Mouse (Mus musculus): ENCODE measurements around the gene Lce1a1.
A peak's percentile ranks its signal among the peaks of the same experiment; 100 is the strongest.

The Lce1a1 gene

DNA sequence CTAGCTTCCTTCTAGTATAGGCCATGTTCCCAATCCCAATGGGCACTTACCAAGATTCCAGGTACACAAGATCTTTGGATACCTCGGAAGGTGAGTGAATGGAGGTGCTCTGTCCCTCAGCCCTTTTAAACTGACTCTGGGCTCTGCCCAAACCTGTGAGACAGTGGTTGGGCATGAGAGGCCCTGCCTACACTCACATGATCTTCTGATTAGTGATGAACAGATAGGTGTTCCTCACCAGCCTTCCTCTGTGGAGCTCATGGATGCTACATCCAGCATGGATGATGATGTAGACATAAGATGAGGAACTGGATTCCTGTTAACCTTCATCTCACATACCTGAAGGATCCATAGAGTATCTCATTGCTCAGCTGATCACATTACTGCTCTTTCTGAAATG, at the start of gene Lce1a1:
Gene Lce1a1 (minus strand): TSS at position 101 of the 400 bp plus-strand sequence.
- no peak for DNase-seq (ENCODE audit: low spot score)

DNA sequence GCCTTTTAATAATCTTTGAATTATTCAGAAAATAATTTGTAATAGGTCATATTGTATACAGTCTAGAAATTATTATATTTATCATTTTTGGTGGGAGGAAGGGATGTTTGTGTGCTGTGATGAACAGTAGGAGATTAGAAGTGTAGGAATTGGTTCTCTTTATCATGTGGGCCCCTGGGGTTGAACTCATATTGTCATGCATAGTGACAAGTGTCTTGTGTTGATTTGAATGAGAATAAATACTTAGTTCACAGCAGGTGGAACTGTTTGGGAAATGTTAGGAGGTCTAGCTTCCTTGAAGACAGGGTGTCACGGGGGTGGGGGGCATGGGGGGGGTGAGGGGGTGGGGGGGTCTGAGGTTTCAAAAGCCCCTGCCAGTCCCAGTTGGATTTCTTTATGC, 46.5 kb upstream of the Lce1a1 start:
- DNase-seq (ENCODE audit: low spot score), result no peak

- no peak for DNase-seq (ENCODE audit: low spot score)
Observed at GRCm38 (mm10) chr3:92691688-92692087, 43.6 kb upstream of the Lce1a1 start.

GRCm38 (mm10) chr3:92689154-92689553, 41.0 kb upstream of the Lce1a1 start:
- DNase-seq (ENCODE audit: low spot score), result peak; percentile 24

- DNase-seq (ENCODE audit: low spot score), result no peak
Observed at GRCm38 (mm10) chr3:92687110-92687509, 39.0 kb upstream of the Lce1a1 start, which contains the start of gene Lce1d. TSS of gene Lce1d (minus strand) at chr3:92687210.

- DNase-seq (ENCODE audit: low spot score), result no peak
Observed at GRCm38 (mm10) chr3:92678947-92679346, 30.8 kb upstream of the Lce1a1 start, which contains the start of gene Lce1c. TSS of gene Lce1c (plus strand) at chr3:92679247.

- no peak for DNase-seq (ENCODE audit: low spot score)
Observed at GRCm38 (mm10) chr3:92670215-92670614, 22.1 kb upstream of the Lce1a1 start, which contains the start of gene Lce1a2. TSS of gene Lce1a2 (minus strand) at chr3:92670315.

- DNase-seq (ENCODE audit: low spot score), result no peak
Observed at GRCm38 (mm10) chr3:92656826-92657225, 8.7 kb upstream of the Lce1a1 start, which contains the start of gene Lce1b. TSS of gene Lce1b (minus strand) at chr3:92656926.

- DNase-seq (ENCODE audit: low spot score), result no peak
Observed at GRCm38 (mm10) chr3:92639854-92640253, 8.3 kb downstream of the Lce1a1 start.

DNA sequence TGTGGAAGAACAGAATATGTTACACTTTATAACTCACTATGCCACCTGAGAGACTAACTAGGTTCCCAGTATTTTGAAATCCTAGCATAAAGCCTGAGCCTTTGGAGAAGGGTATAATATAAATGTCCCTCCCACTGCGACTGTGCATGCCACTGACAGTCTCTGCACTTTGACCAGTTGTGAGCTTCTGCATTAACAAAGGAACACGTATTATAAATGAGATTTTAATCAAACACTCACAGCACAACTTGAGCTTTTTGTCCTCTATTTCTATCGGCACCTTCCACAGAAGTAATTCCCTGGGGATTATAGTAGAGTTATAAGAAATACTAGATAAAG, 9.5 kb downstream of the Lce1a1 start:
- no peak for DNase-seq (ENCODE audit: low spot score)

- no peak for DNase-seq (ENCODE audit: low spot score)
Observed at GRCm38 (mm10) chr3:92637745-92638652, 10.1 kb downstream of the Lce1a1 start.

DNA sequence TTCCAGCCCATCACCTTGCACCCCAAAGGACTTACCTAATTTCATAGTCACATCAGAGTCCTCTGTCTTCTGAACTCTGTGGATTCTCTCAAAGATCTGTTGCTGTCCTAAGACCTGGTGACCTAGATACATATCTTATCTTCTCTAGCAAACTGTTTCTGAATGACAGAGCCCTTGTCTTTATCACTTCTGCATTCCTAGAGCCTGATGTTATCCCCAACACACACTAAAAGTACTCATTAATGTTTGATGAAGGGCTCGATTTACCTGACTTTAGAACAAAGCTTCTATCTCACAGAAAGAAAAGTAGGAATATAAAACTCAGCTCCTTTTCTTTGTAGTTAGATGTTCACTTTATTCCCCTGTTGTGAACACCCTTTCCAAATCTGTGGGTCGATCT, 26.5 kb downstream of the Lce1a1 start, which contains the start of gene Lce6a:
Gene Lce6a (minus strand): TSS at position 101 of the 400 bp plus-strand sequence.
- no peak for DNase-seq (ENCODE audit: low spot score)

DNA sequence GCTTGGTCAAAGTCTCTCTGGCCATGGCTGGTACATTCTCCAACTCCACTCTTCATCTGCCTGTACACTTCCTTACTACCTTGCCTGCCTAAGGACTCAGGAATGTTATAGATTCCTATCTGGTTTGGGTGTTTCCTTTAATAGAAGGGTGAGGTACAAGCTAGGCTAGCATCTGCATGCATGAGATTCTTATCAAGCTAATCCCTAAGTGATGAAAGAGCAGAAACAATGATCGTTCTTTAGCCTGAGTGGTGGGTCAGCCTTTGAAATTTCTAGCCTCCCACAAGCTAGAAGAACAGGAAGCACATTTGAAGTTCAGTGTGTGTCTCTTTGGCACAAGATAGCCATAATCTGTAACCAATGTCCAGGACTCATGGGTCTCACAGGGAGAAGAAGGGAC, 38.3 kb downstream of the Lce1a1 start:
- DNase-seq (ENCODE audit: low spot score), result no peak

DNA sequence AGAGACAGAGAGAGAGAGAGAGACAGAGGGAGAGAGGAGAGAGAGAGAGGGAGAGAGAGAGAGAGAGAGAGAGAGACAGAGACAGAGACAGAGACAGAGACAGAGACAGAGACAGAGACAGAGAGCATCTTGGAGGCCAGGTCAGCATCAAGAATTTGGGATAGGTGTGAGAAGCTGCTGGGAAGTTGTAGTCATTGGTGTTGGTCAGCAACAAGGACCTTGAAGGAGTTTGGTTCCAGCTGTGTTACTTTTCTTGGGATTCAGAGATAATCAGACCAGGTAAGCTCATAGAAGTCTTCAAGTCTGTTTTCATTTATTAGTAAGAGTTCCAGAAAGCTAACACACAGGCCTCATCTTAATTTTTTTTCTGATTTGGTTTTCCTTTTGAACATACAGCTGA, 40.7 kb downstream of the Lce1a1 start, which contains the start of gene 2210017I01Rik:
Gene 2210017I01Rik (minus strand): TSS at position 101 of the 400 bp plus-strand sequence.
- DNase-seq (ENCODE audit: low spot score), result no peak

DNA sequence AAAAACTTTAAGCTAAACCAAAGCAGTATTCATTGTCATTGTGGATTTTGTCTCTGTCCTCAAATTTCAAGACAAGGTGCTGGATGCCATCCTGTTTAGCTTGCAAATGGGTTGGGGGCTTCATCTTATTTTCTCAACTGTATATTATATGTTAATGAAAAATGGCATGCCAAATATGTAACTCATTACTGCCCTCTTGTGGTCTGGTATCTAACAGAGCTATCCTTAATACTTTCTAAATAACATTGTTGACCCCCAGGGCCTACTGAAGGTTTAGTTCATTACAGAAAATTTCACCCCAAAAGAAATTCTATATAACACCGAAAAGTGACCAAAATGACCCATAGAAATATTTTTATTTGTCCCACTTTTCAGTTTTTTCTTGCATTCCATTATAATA, 45.9 kb downstream of the Lce1a1 start:
- DNase-seq (ENCODE audit: low spot score), result no peak

DNA sequence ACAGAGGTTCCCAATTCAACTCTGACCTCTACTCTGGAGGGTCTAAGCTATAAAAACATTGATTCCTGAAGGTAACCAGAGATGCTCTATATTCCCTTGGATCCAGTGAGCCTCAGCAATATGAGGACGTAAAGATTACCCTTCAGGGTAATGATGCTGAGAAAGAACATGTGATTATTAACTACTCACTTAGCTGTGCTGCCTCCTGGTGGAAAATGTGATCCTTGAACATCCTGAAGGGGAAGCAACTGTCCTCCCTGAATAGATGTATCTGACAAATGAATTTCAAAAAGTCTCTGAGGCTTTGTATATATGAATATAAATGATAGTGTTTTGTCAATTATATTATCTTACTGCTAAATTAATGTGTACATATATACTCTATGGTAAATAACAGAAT, 47.7 kb downstream of the Lce1a1 start:
- DNase-seq (ENCODE audit: low spot score), result no peak

- DNase-seq (ENCODE audit: low spot score), result no peak
Observed at GRCm38 (mm10) chr3:92599973-92600372, 48.1 kb downstream of the Lce1a1 start.

DNA sequence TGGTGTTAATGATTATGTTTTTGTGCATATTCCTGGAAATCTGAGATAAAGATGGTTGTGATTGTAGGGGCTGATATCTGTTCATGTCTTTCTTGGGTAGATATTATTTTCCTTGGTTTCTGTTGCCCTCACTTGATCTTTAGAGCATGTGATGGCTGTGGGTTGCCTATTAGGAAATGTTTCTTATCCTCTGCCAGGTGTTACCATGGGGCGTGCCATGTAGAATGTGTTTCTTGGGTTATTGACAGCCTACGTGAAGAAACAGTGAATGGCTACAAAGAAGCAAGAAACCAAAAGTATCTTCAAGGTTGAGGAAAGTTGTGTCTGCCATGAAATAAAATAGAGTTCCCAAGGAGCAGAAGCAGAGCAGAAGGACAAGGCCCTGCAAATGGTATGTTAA, 49.7 kb downstream of the Lce1a1 start:
- no peak for DNase-seq (ENCODE audit: low spot score)
